22 mouse cellular contexts compared by ENCODE assay signal in genomic region chr12:85101001-85101400, GRCm38 (mm10). TPM values are rescaled to one million over a fixed set of nuclear protein-coding genes. Genes with fewer than 3 reads are reported as not detected.
DNase-seq lines count a peak whose midpoint lies in the region; ATAC-seq and TF ChIP-seq lines count a peak whose summit lies in the region.
"Had no signal": no experiment of that assay in that cellular context is flagged by ENCODE, and none has a peak within 500 bp of the region (broad histone marks: within the 10 kb centered on the region; RNA-seq: fewer than 3 reads in every experiment).

No protein-coding gene starts in this region.

- no peak overlapping the region for H3K9ac ChIP-seq in hindbrain, embryonic 15.5 days
- H3K9ac ChIP-seq in limb, embryonic 14.5 days (ENCODE audit: low read depth, low read length, severe bottlenecking), result no peak overlapping the region; the same call in 1 of the 2 replicates
- H3K9ac ChIP-seq in midbrain, embryonic 11.5 days (ENCODE audit: low read length), result peak overlapping the region; percentile 37
- H3K9ac ChIP-seq in neural tube, embryonic 14.5 days (replicated peaks; ENCODE audit: low read depth, low read length), result no peak overlapping the region
- H3K9ac ChIP-seq: heart, embryonic 13.5 days; limb, embryonic 13.5 days; liver, embryonic 15.5 days; stomach, embryonic 15.5 days had no signal

- H3K4me3 ChIP-seq in hindbrain, embryonic 15.5 days, result no peak overlapping the region
- no peak overlapping the region for H3K4me3 ChIP-seq in hindbrain, embryonic 10.5 days
- no peak overlapping the region for H3K4me3 ChIP-seq in limb, embryonic 14.5 days (replicated peaks; ENCODE audit: low read length)
- no peak overlapping the region for H3K4me3 ChIP-seq in limb, embryonic 10.5 days
- H3K4me3 ChIP-seq in midbrain, embryonic 11.5 days (ENCODE audit: low read depth, low read length), result no peak overlapping the region
- no peak overlapping the region for H3K4me3 ChIP-seq in neural tube, embryonic 14.5 days (ENCODE audit: low read depth, low read length)
- H3K4me3 ChIP-seq: erythroblast, embryonic 14.5 days; heart, embryonic 13.5 days; limb, embryonic 13.5 days; liver, embryonic 15.5 days; stomach, embryonic 15.5 days had no signal

- H3K36me3 ChIP-seq in hindbrain, embryonic 15.5 days, result no peaks in the 10 kb centered on the region
- no peaks in the 10 kb centered on the region for H3K36me3 ChIP-seq in hindbrain, embryonic 10.5 days
- no peaks in the 10 kb centered on the region for H3K36me3 ChIP-seq in limb, embryonic 14.5 days (ENCODE audit: control insufficient read depth, insufficient read depth, low read length)
- no peaks in the 10 kb centered on the region for H3K36me3 ChIP-seq in limb, embryonic 10.5 days
- no peaks in the 10 kb centered on the region for H3K36me3 ChIP-seq in midbrain, embryonic 11.5 days (ENCODE audit: control insufficient read depth, insufficient read depth, low read length)
- no peaks in the 10 kb centered on the region for H3K36me3 ChIP-seq in neural tube, embryonic 14.5 days (ENCODE audit: control insufficient read depth, insufficient read depth, low read length)
- H3K36me3 ChIP-seq: heart, embryonic 13.5 days; limb, embryonic 13.5 days; liver, embryonic 15.5 days; stomach, embryonic 15.5 days had no signal

- peaks cover 4% of the 10 kb centered on the region; the same call in 1 of the 2 replicates for H3K4me1 ChIP-seq in hindbrain, embryonic 15.5 days (replicated peaks)
- peaks cover 9% of the 10 kb centered on the region; the same call in 1 of the 2 replicates for H3K4me1 ChIP-seq in hindbrain, embryonic 10.5 days (replicated peaks)
- H3K4me1 ChIP-seq in limb, embryonic 14.5 days (ENCODE audit: control insufficient read depth, insufficient read depth, low read length), result no peaks in the 10 kb centered on the region
- peaks cover 8% of the 10 kb centered on the region for H3K4me1 ChIP-seq in limb, embryonic 10.5 days
- no peaks in the 10 kb centered on the region for H3K4me1 ChIP-seq in midbrain, embryonic 11.5 days (ENCODE audit: control insufficient read depth, insufficient read depth, low read length)
- no peaks in the 10 kb centered on the region; the same call in 1 of the 2 replicates for H3K4me1 ChIP-seq in neural tube, embryonic 14.5 days (ENCODE audit: control insufficient read depth, insufficient read depth, low read length)
- H3K4me1 ChIP-seq: stomach, embryonic 15.5 days had no signal

- H3K9me3 ChIP-seq in hindbrain, embryonic 15.5 days, result no peaks in the 10 kb centered on the region
- no peaks in the 10 kb centered on the region for H3K9me3 ChIP-seq in hindbrain, embryonic 10.5 days
- no peaks in the 10 kb centered on the region for H3K9me3 ChIP-seq in limb, embryonic 14.5 days (ENCODE audit: control insufficient read depth, low read length)
- H3K9me3 ChIP-seq in limb, embryonic 10.5 days (replicated peaks), result no peaks in the 10 kb centered on the region
- H3K9me3 ChIP-seq in midbrain, embryonic 11.5 days (ENCODE audit: control insufficient read depth, low read length), result no peaks in the 10 kb centered on the region
- no peaks in the 10 kb centered on the region for H3K9me3 ChIP-seq in neural tube, embryonic 14.5 days (ENCODE audit: control insufficient read depth, low read length)
- H3K9me3 ChIP-seq: heart, embryonic 13.5 days; limb, embryonic 13.5 days; liver, embryonic 15.5 days; stomach, embryonic 15.5 days had no signal

- no peaks in the 10 kb centered on the region for H3K27me3 ChIP-seq in hindbrain, embryonic 15.5 days
- H3K27me3 ChIP-seq in hindbrain, embryonic 10.5 days (ENCODE audit: insufficient read depth, poor library complexity, severe bottlenecking), result no peaks in the 10 kb centered on the region
- H3K27me3 ChIP-seq in limb, embryonic 14.5 days (ENCODE audit: control insufficient read depth, insufficient read depth, low read length), result no peaks in the 10 kb centered on the region
- H3K27me3 ChIP-seq in limb, embryonic 10.5 days (ENCODE audit: low read depth, poor library complexity, severe bottlenecking), result no peaks in the 10 kb centered on the region
- no peaks in the 10 kb centered on the region for H3K27me3 ChIP-seq in midbrain, embryonic 11.5 days (ENCODE audit: control insufficient read depth, insufficient read depth, low read length)
- no peaks in the 10 kb centered on the region for H3K27me3 ChIP-seq in neural tube, embryonic 14.5 days (ENCODE audit: control insufficient read depth, insufficient read depth, low read length)
- H3K27me3 ChIP-seq: heart, embryonic 13.5 days; limb, embryonic 13.5 days; liver, embryonic 15.5 days; Patski; stomach, embryonic 15.5 days had no signal

- DNase-seq in hindbrain, embryonic 10.5 days (ENCODE audit: low spot score), result no peak
- no peak for DNase-seq in limb, embryonic 14.5 days (ENCODE audit: low spot score)
- no peak for DNase-seq in limb, embryonic 10.5 days (ENCODE audit: low spot score)
- peak; percentile 87 for DNase-seq in midbrain, embryonic 11.5 days (ENCODE audit: low spot score, missing footprints)
- no peak for DNase-seq in urinary bladder, adult 2 months (ENCODE audit: low spot score)
- DNase-seq: adrenal gland, postnatal 14 days; cerebellum, adult 2 months; heart, postnatal 36 days; kidney, adult 11 months; lung, postnatal 14 days; right cerebral cortex, postnatal 14 days; thymus, adult 2 months had no signal

- no peak overlapping the region for H3K4me2 ChIP-seq in hindbrain, embryonic 15.5 days
- no peak overlapping the region for H3K4me2 ChIP-seq in limb, embryonic 14.5 days (replicated peaks; ENCODE audit: low read depth, low read length, severe bottlenecking)
- no peak overlapping the region for H3K4me2 ChIP-seq in midbrain, embryonic 11.5 days
- no peak overlapping the region for H3K4me2 ChIP-seq in neural tube, embryonic 14.5 days (ENCODE audit: low read depth, low read length)
- H3K4me2 ChIP-seq: heart, embryonic 13.5 days; limb, embryonic 13.5 days; liver, embryonic 15.5 days; stomach, embryonic 15.5 days had no signal

- 0 out of 2 replicates have a peak, but pooled peaks have one; percentile 30 for ATAC-seq in hindbrain, embryonic 15.5 days (ENCODE audit: low FRiP score, low read depth)
- peak; percentile 56; the same call in 1 of the 2 replicates for ATAC-seq in limb, embryonic 14.5 days (ENCODE audit: low FRiP score, low read depth)
- 0 out of 2 replicates have a peak, but pooled peaks have one; percentile 24 for ATAC-seq in midbrain, embryonic 11.5 days (ENCODE audit: low FRiP score)
- ATAC-seq in neural tube, embryonic 14.5 days (ENCODE audit: low read depth), result no peak
- ATAC-seq: activated CD4-positive, CD25-positive, alpha-beta regulatory T cell, adult 4 months; forebrain, embryonic 16.5 days; Patski had no signal

- 50% methylated on average over 14 of the region's 14 CpGs for WGBS in hindbrain, embryonic 15.5 days
- 59% methylated on average over 14 of the region's 14 CpGs for WGBS in hindbrain, embryonic 10.5 days
- WGBS in limb, embryonic 14.5 days, result 57% methylated on average over 14 of the region's 14 CpGs
- 78% methylated on average over 14 of the region's 14 CpGs for WGBS in limb, embryonic 10.5 days
- WGBS in midbrain, embryonic 11.5 days, result 30% methylated on average over 14 of the region's 14 CpGs
- 46% methylated on average over 14 of the region's 14 CpGs for WGBS in neural tube, embryonic 14.5 days

- no peak overlapping the region for H3K27ac ChIP-seq in hindbrain, embryonic 15.5 days (replicated peaks)
- H3K27ac ChIP-seq in hindbrain, embryonic 10.5 days, result no peak overlapping the region
- no peak overlapping the region for H3K27ac ChIP-seq in limb, embryonic 14.5 days (replicated peaks; ENCODE audit: low read depth, low read length)
- no peak overlapping the region for H3K27ac ChIP-seq in limb, embryonic 10.5 days
- H3K27ac ChIP-seq in midbrain, embryonic 11.5 days (ENCODE audit: low read depth, low read length), result no peak overlapping the region
- H3K27ac ChIP-seq in neural tube, embryonic 14.5 days (ENCODE audit: low read depth, low read length), result peak overlapping the region; percentile 22; the same call in 1 of the 2 replicates
- H3K27ac ChIP-seq: heart, embryonic 13.5 days; limb, embryonic 13.5 days; liver, embryonic 15.5 days; stomach, embryonic 15.5 days had no signal

- TF ChIP-seq POLR2A in limb, embryonic 14.5 days (IDR thresholded peaks at IDR 0.05; ENCODE audit: borderline replicate concordance, extremely low read depth, insufficient read depth, insufficient read length), result no peak

RNA-seq across cellular contexts. Expression of gene Prox2, which starts 9.6 kb away (rescaled TPM):
- 1.6 and 2.1 TPM in 2 replicates for polyA plus RNA-seq in hindbrain, embryonic 15.5 days (2015; fragmentation: Nextera tagmentation; extraction: Ambion mirVana)
- polyA plus RNA-seq in hindbrain, embryonic 10.5 days (2016; fragmentation: Nextera tagmentation; extraction: Ambion mirVana), result 3.8 and 4.7 TPM in 2 replicates
- polyA plus RNA-seq in limb, embryonic 14.5 days (2012; rRNA removed), result 2.4 and 2.5 TPM in 2 replicates
- polyA plus RNA-seq in limb, embryonic 14.5 days (2014; fragmentation: Nextera tagmentation; extraction: Ambion mirVana), result 3.2 and 3.9 TPM in 2 replicates
- 2.4 and 2.7 TPM in 2 replicates for polyA plus RNA-seq in limb, embryonic 10.5 days (2016; fragmentation: Nextera tagmentation; extraction: Ambion mirVana)
- 2.6 and 3.6 TPM in 2 replicates for polyA plus RNA-seq in midbrain, embryonic 11.5 days (2014; fragmentation: Nextera tagmentation; extraction: Ambion mirVana)
- polyA plus RNA-seq in neural tube, embryonic 14.5 days (2014; fragmentation: Nextera tagmentation; extraction: Ambion mirVana), result 1.0 and 1.9 TPM in 2 replicates
- polyA plus RNA-seq in urinary bladder, adult 2 months (2012; rRNA removed), result 2.3 and 2.7 TPM in 2 replicates

RNA-seq across cellular contexts. Expression of gene Dlst, which starts 9.6 kb away (rescaled TPM):
- polyA plus RNA-seq in hindbrain, embryonic 15.5 days (2015; fragmentation: Nextera tagmentation; extraction: Ambion mirVana), result 113 and 115 TPM in 2 replicates
- polyA plus RNA-seq in hindbrain, embryonic 10.5 days (2016; fragmentation: Nextera tagmentation; extraction: Ambion mirVana), result 101 and 109 TPM in 2 replicates
- polyA plus RNA-seq in limb, embryonic 14.5 days (2012; rRNA removed), result 155 and 168 TPM in 2 replicates
- polyA plus RNA-seq in limb, embryonic 14.5 days (2014; fragmentation: Nextera tagmentation; extraction: Ambion mirVana), result 95.7 and 99.0 TPM in 2 replicates
- polyA plus RNA-seq in limb, embryonic 10.5 days (2016; fragmentation: Nextera tagmentation; extraction: Ambion mirVana), result 116 and 123 TPM in 2 replicates
- polyA plus RNA-seq in midbrain, embryonic 11.5 days (2014; fragmentation: Nextera tagmentation; extraction: Ambion mirVana), result 93.9 and 97.0 TPM in 2 replicates
- polyA plus RNA-seq in neural tube, embryonic 14.5 days (2014; fragmentation: Nextera tagmentation; extraction: Ambion mirVana), result 103 and 121 TPM in 2 replicates
- polyA plus RNA-seq in urinary bladder, adult 2 months (2012; rRNA removed), result 128 and 139 TPM in 2 replicates

RNA-seq across cellular contexts. Expression of gene Rps6kl1, which starts 50.1 kb away (rescaled TPM):
- polyA plus RNA-seq in hindbrain, embryonic 15.5 days (2015; fragmentation: Nextera tagmentation; extraction: Ambion mirVana), result 32.9 and 35.7 TPM in 2 replicates
- 3.7 and 3.8 TPM in 2 replicates for polyA plus RNA-seq in hindbrain, embryonic 10.5 days (2016; fragmentation: Nextera tagmentation; extraction: Ambion mirVana)
- polyA plus RNA-seq in limb, embryonic 14.5 days (2012; rRNA removed), result 0.37 and 0.43 TPM in 2 replicates
- 0.39 and 0.50 TPM in 2 replicates for polyA plus RNA-seq in limb, embryonic 14.5 days (2014; fragmentation: Nextera tagmentation; extraction: Ambion mirVana)
- polyA plus RNA-seq in limb, embryonic 10.5 days (2016; fragmentation: Nextera tagmentation; extraction: Ambion mirVana), result 0.39 and 0.45 TPM in 2 replicates
- polyA plus RNA-seq in midbrain, embryonic 11.5 days (2014; fragmentation: Nextera tagmentation; extraction: Ambion mirVana), result 1.9 and 2.1 TPM in 2 replicates
- 22.1 and 28.3 TPM in 2 replicates for polyA plus RNA-seq in neural tube, embryonic 14.5 days (2014; fragmentation: Nextera tagmentation; extraction: Ambion mirVana)
- 0.32 and 0.34 TPM in 2 replicates for polyA plus RNA-seq in urinary bladder, adult 2 months (2012; rRNA removed)
